Mouse (Mus musculus) retina, postnatal 1 day (tissue): ENCODE measurements around the gene D10Wsu102e.

Experiments used
- DNase-seq: peaks from one replicate; pipeline ENCODE4 v3.0.0-alpha.2; 2012

D10Wsu102e gene

GRCm38 (mm10) chr10:83359956-83360355 lies at the start of gene D10Wsu102e:
TSS of gene D10Wsu102e (plus strand) at chr10:83360221.
- DNase-seq = peak; percentile 98

GRCm38 (mm10) chr10:83310356-83310755 lies 49.7 kb upstream of the D10Wsu102e start:
- no peak for DNase-seq

GRCm38 (mm10) chr10:83313033-83313432 lies 47.0 kb upstream of the D10Wsu102e start:
- DNase-seq = no peak

GRCm38 (mm10) chr10:83320396-83320795 lies 39.6 kb upstream of the D10Wsu102e start:
- DNase-seq = no peak

- DNase-seq = no peak
These were observed 39.2 kb upstream of the D10Wsu102e start for GRCm38 (mm10) chr10:83320870-83321269.

GRCm38 (mm10) chr10:83321528-83321927 lies 38.5 kb upstream of the D10Wsu102e start:
- peak; percentile 19 for DNase-seq

GRCm38 (mm10) chr10:83322551-83323100 lies 37.4 kb upstream of the D10Wsu102e start:
- no peak for DNase-seq

- DNase-seq = no peak
These were observed 35.1 kb upstream of the D10Wsu102e start for GRCm38 (mm10) chr10:83324871-83325270.

GRCm38 (mm10) chr10:83325903-83326302 lies 34.1 kb upstream of the D10Wsu102e start:
- no peak for DNase-seq

- DNase-seq = no peak
These were observed 33.3 kb upstream of the D10Wsu102e start for GRCm38 (mm10) chr10:83326648-83327285.

- no peak for DNase-seq
These were observed 31.2 kb upstream of the D10Wsu102e start for GRCm38 (mm10) chr10:83328791-83329190.

GRCm38 (mm10) chr10:83330336-83330735 lies 29.7 kb upstream of the D10Wsu102e start:
- no peak for DNase-seq

- no peak for DNase-seq
These were observed 28.2 kb upstream of the D10Wsu102e start for GRCm38 (mm10) chr10:83331811-83332210.

- no peak for DNase-seq
These were observed 27.4 kb upstream of the D10Wsu102e start for GRCm38 (mm10) chr10:83332581-83332980.

- no peak for DNase-seq
These were observed 23.7 kb upstream of the D10Wsu102e start for GRCm38 (mm10) chr10:83336336-83336735.

GRCm38 (mm10) chr10:83337159-83337951 lies 22.7 kb upstream of the D10Wsu102e start, which contains the start of gene Slc41a2:
TSS of gene Slc41a2 (minus strand) at chr10:83337882.
- DNase-seq = peak; percentile 81

- no peak for DNase-seq
These were observed 21.9 kb upstream of the D10Wsu102e start for GRCm38 (mm10) chr10:83337971-83338598.

- DNase-seq = no peak
These were observed 18.8 kb upstream of the D10Wsu102e start for GRCm38 (mm10) chr10:83341226-83341625.

GRCm38 (mm10) chr10:83343171-83343570 lies 16.9 kb upstream of the D10Wsu102e start:
- DNase-seq = no peak

GRCm38 (mm10) chr10:83343828-83344685 lies 16.0 kb upstream of the D10Wsu102e start:
- DNase-seq = no peak

- DNase-seq = no peak
These were observed 14.2 kb upstream of the D10Wsu102e start for GRCm38 (mm10) chr10:83345693-83346358.

- no peak for DNase-seq
These were observed 13.7 kb upstream of the D10Wsu102e start for GRCm38 (mm10) chr10:83346359-83346736.
